Mouse (Mus musculus) hindbrain, postnatal 0 days (tissue): ENCODE measurements around the gene Cacna1f. TPM values are rescaled to one million over a fixed set of nuclear protein-coding genes. Genes with fewer than 3 reads are reported as not detected.

ENCODE experiments used
- ATAC-seq: fragments of 200-750 bp; cut with Nextera tagmentation; 2 replicates; pipeline ENCODE4 v1.8.0; 2017; ENCODE audit warnings: mild to moderate bottlenecking, moderate TSS enrichment, moderate library complexity
- DNase-seq: peaks from one replicate; pipeline ENCODE4 v3.0.0-alpha.2; 2015; ENCODE audit warnings: low spot score
- H3K27ac ChIP-seq: fragments of 300-500 bp; sonication (generic); 2 replicates; pipeline ENCODE4 v1.5.1; 2014; ENCODE audit warnings: mild to moderate bottlenecking
- H3K27me3 ChIP-seq: fragments of 300-500 bp; sonication (generic); 2 replicates; pipeline ENCODE4 v1.6.1; 2014; ENCODE audit warnings: low read length, mixed read lengths; ENCODE audit not compliant: insufficient read depth
- H3K36me3 ChIP-seq: fragments of 300-500 bp; sonication (generic); 2 replicates; pipeline ENCODE4 v1.6.1; 2014; ENCODE audit warnings: low read length, mixed read lengths; ENCODE audit not compliant: insufficient read depth
- H3K4me1 ChIP-seq: fragments of 300-500 bp; sonication (generic); 2 replicates; pipeline ENCODE4 v1.6.1; 2014; ENCODE audit warnings: antibody characterized with exemption, low read length, mixed read lengths; ENCODE audit not compliant: insufficient read depth
- H3K4me2 ChIP-seq: fragments of 300-500 bp; sonication (generic); 2 replicates; pipeline ENCODE4 v1.6.1; 2014; ENCODE audit warnings: low read depth, mild to moderate bottlenecking, low read length, moderate library complexity, mixed read lengths
- H3K4me3 ChIP-seq: fragments of 300-500 bp; sonication (generic); 2 replicates; pipeline ENCODE4 v1.5.1; 2014; ENCODE audit warnings: low read length
- H3K9ac ChIP-seq: fragments of 300-500 bp; sonication (generic); replicated peaks from 2 replicates; pipeline ENCODE4 v1.6.1; 2014; ENCODE audit warnings: mild to moderate bottlenecking, low read length, moderate library complexity, mixed read lengths
- H3K9me3 ChIP-seq: fragments of 300-500 bp; sonication (generic); 2 replicates; pipeline ENCODE4 v1.6.1; 2016; ENCODE audit warnings: low read length, mixed read lengths
- CTCF ChIP-seq: IDR thresholded peaks from 2 replicates; pipeline ENCODE4 v1.5.1; 2016; ENCODE audit warnings: antibody characterized with exemption, control low read depth, low read depth
- WGBS: fragments of 180-500 bp; shearing (Covaris S2); extraction: QIAGEN DNeasy Blood & Tissue Kit; methylation state at CpG from one replicate; pipeline ENCODE4 v1.1.7; 2014; 5-methylcytosine and 5-hydroxymethylcytosine counted together
- polyA plus RNA-seq: library from polyadenylated mRNA; unstranded; fragments of >200 nt; fragmentation: Nextera tagmentation; extraction: Ambion mirVana; gene quantifications from 2 replicates; pipeline ENCODE4 v1.2.1, GENCODE M21; 2015
- total RNA-seq: library from RNA; depleted of rRNA; stranded (reverse); fragments of >200 nt; gene quantifications from 2 replicates; pipeline ENCODE4 v1.2.3, GENCODE M21; 2014; rRNA removed

Gene Cacna1f
- total and polyA plus RNA-seq, 2 experiments from 2014 or later = 0.10 to 0.11 TPM

DNA sequence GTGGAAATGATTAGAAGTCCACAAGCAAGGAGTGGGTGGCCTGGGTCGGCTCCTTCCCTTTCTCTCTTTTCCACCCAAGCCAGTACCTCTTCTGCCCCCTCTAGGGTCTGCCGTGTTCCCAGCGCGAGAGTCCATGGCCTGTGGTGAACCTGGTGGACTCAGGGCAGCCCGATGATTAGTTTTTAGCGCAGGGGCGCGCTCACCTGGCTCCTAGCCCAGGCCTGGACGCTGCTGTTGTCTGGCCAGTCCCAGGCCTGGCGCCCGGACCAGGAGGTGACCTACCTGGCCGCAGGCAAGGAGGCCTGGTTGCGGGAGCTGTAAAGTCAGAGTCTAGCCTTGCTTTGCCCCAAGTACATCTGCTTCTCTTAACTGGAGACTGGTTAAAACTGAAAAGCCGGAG lies 74.0 kb downstream of the Cacna1f start, which contains the start of gene Magix:
TSS of gene Magix (minus strand) at position 388 of the 400 bp plus-strand sequence.
- peak within 1 kb of the TSS; percentile 52 for H3K4me2 ChIP-seq
- H3K9me3 ChIP-seq = no peaks in the 10 kb centered on the region
- peak within 1 kb of the TSS; percentile 19; the same call in 1 of the 2 replicates for H3K4me3 ChIP-seq
- no peaks in the 10 kb centered on the region for H3K27me3 ChIP-seq
- 70% methylated on average over 14 of the region's 14 CpGs for WGBS
- no peak within 1 kb of the TSS for H3K27ac ChIP-seq
- DNase-seq (no peak), ATAC-seq (no peak)
- TF ChIP-seq CTCF = no peak
- no peak within 1 kb of the TSS for H3K9ac ChIP-seq
- H3K4me1 ChIP-seq = no peaks in the 10 kb centered on the region
- H3K36me3 ChIP-seq = no peaks in the 10 kb centered on the region

Other genes starting within 250 kb of the Cacna1f start
- gene Usp27x, start 231.3 kb upstream of the Cacna1f start, total RNA-seq = 8.5 and 11.3 TPM in 2 replicates
- 2.0 and 2.2 TPM in 2 replicates for gene Usp27x, start 231.3 kb upstream of the Cacna1f start, polyA plus RNA-seq
- not detected in 2 replicates for gene Foxp3, start 33.4 kb upstream of the Cacna1f start, total RNA-seq
- gene Foxp3, start 33.4 kb upstream of the Cacna1f start, polyA plus RNA-seq = 0.08 and 0.10 TPM in 2 replicates
- gene Ppp1r3f, start 32.8 kb upstream of the Cacna1f start, total RNA-seq = 19.7 and 23.3 TPM in 2 replicates
- 7.1 and 8.6 TPM in 2 replicates for gene Ppp1r3f, start 32.8 kb upstream of the Cacna1f start, polyA plus RNA-seq
- gene Ccdc22, start 1.6 kb upstream of the Cacna1f start, total RNA-seq = 35.6 and 47.6 TPM in 2 replicates
- 20.5 and 21.5 TPM in 2 replicates for gene Ccdc22, start 1.6 kb upstream of the Cacna1f start, polyA plus RNA-seq
- gene Syp, start 31.4 kb downstream of the Cacna1f start, total RNA-seq = 500 and 512 TPM in 2 replicates
- 320 and 325 TPM in 2 replicates for gene Syp, start 31.4 kb downstream of the Cacna1f start, polyA plus RNA-seq
- gene Prickle3, start 50.2 kb downstream of the Cacna1f start, total RNA-seq = 1.6 and 1.8 TPM in 2 replicates
- 1.1 and 1.6 TPM in 2 replicates for gene Prickle3, start 50.2 kb downstream of the Cacna1f start, polyA plus RNA-seq
- 12.9 and 27.7 TPM in 2 replicates for gene Plp2, start 64.3 kb downstream of the Cacna1f start, total RNA-seq
- gene Plp2, start 64.3 kb downstream of the Cacna1f start, polyA plus RNA-seq = 25.2 and 26.5 TPM in 2 replicates
- 4.2 TPM in 1 of 2 replicates, not detected in the other for gene Magix, start 74.2 kb downstream of the Cacna1f start, total RNA-seq
- gene Magix, start 74.2 kb downstream of the Cacna1f start, polyA plus RNA-seq = 0.18 and 0.29 TPM in 2 replicates
- 11.0 and 12.0 TPM in 2 replicates for gene Gpkow, start 90.0 kb downstream of the Cacna1f start, total RNA-seq
- 38.4 and 38.8 TPM in 2 replicates for gene Gpkow, start 90.0 kb downstream of the Cacna1f start, polyA plus RNA-seq
- gene Wdr45, start 107.2 kb downstream of the Cacna1f start, total RNA-seq = 33.2 and 40.6 TPM in 2 replicates
- 34.0 and 36.4 TPM in 2 replicates for gene Wdr45, start 107.2 kb downstream of the Cacna1f start, polyA plus RNA-seq
- not detected in 2 replicates for gene Gm45208, start 115.2 kb downstream of the Cacna1f start, total RNA-seq
- gene Gm45208, start 115.2 kb downstream of the Cacna1f start, polyA plus RNA-seq = 0.66 and 1.2 TPM in 2 replicates
- 134 and 137 TPM in 2 replicates for gene Praf2, start 121.4 kb downstream of the Cacna1f start, total RNA-seq
- gene Praf2, start 121.4 kb downstream of the Cacna1f start, polyA plus RNA-seq = 129 and 134 TPM in 2 replicates
- gene Ccdc120, start 143.8 kb downstream of the Cacna1f start, total RNA-seq = 183 and 387 TPM in 2 replicates
- 47.6 and 53.3 TPM in 2 replicates for gene Ccdc120, start 143.8 kb downstream of the Cacna1f start, polyA plus RNA-seq
- gene Tfe3, start 155.5 kb downstream of the Cacna1f start, total RNA-seq = 27.8 and 36.1 TPM in 2 replicates
- gene Tfe3, start 155.5 kb downstream of the Cacna1f start, polyA plus RNA-seq = 21.4 and 21.5 TPM in 2 replicates
- gene Gripap1, start 182.7 kb downstream of the Cacna1f start, total RNA-seq = 23.4 and 28.3 TPM in 2 replicates
- gene Gripap1, start 182.7 kb downstream of the Cacna1f start, polyA plus RNA-seq = 61.1 and 62.8 TPM in 2 replicates
- gene Kcnd1, start 215.2 kb downstream of the Cacna1f start, total RNA-seq = 3.1 and 3.4 TPM in 2 replicates
- 4.1 and 5.9 TPM in 2 replicates for gene Kcnd1, start 215.2 kb downstream of the Cacna1f start, polyA plus RNA-seq
- 64.9 and 75.8 TPM in 2 replicates for gene Otud5, start 234.3 kb downstream of the Cacna1f start, total RNA-seq
- 36.8 and 37.3 TPM in 2 replicates for gene Otud5, start 234.3 kb downstream of the Cacna1f start, polyA plus RNA-seq